Mouse (Mus musculus): ENCODE measurements at regions not wholly inside any gene's neighbourhood (a gene's known extent, or its start where the extent isn't known, plus 50 kb on each side); places are given as distances from the start of the nearest gene placed in this dataset.
"Not testable (repeated sequence)": the region's sequence is repeated elsewhere in the genome, so short reads cannot be mapped to it uniquely, and the experiment has no call there.

GRCm38 (mm10) chr11:23079936-23080794, 72.8 kb downstream of the Fam161a start:
- 66% methylated on average over 3 of the region's 3 CpGs for WGBS
- Histone ChIP-seq H3K4me2 (replicated peaks; ENCODE audit: low read depth) (no peak overlapping the region), H3K36me3 (ENCODE audit: control insufficient read depth, insufficient read depth) (no peaks in the 10 kb centered on the region), H3K4me1 (replicated peaks; ENCODE audit: control insufficient read depth, insufficient read depth, low read length) (no peaks in the 10 kb centered on the region), H3K27ac (ENCODE audit: low read depth, low read length) (no peak overlapping the region), H3K9ac (ENCODE audit: low read depth, low read length) (no peak overlapping the region), H3K4me3 (ENCODE audit: low read depth, low read length) (no peak overlapping the region), H3K9me3 (ENCODE audit: control insufficient read depth) (no peaks in the 10 kb centered on the region), H3K27me3 (replicated peaks; ENCODE audit: control insufficient read depth, insufficient read depth, low read length) (no peaks in the 10 kb centered on the region)
- ATAC-seq = no peak
- TF ChIP-seq CTCF (IDR thresholded peaks at IDR 0.05; ENCODE audit: low read depth) = no peak

- Histone ChIP-seq H3K36me3 (ENCODE audit: control insufficient read depth, insufficient read depth) (no peaks in the 10 kb centered on the region), H3K27ac (ENCODE audit: low read depth, low read length) (no peak overlapping the region), H3K4me2 (replicated peaks; ENCODE audit: low read depth) (no peak overlapping the region), H3K4me1 (replicated peaks; ENCODE audit: control insufficient read depth, insufficient read depth, low read length) (no peaks in the 10 kb centered on the region), H3K9ac (ENCODE audit: low read depth, low read length) (no peak overlapping the region), H3K9me3 (ENCODE audit: control insufficient read depth) (no peaks in the 10 kb centered on the region), H3K27me3 (replicated peaks; ENCODE audit: control insufficient read depth, insufficient read depth, low read length) (no peaks in the 10 kb centered on the region), H3K4me3 (ENCODE audit: low read depth, low read length) (no peak overlapping the region)
- no peak for TF ChIP-seq CTCF (IDR thresholded peaks at IDR 0.05; ENCODE audit: low read depth)
- no peak for ATAC-seq
- 39% methylated on average over 4 of the region's 4 CpGs for WGBS
Observed at GRCm38 (mm10) chr11:23081616-23082015, 74.3 kb downstream of the Fam161a start.

- not testable (repeated sequence) for H3K27ac ChIP-seq (ENCODE audit: low read depth, low read length); ATAC-seq; H3K27me3 ChIP-seq (replicated peaks; ENCODE audit: control insufficient read depth, insufficient read depth, low read length); H3K36me3 ChIP-seq (ENCODE audit: control insufficient read depth, insufficient read depth); H3K9me3 ChIP-seq (ENCODE audit: control insufficient read depth); H3K4me3 ChIP-seq (ENCODE audit: low read depth, low read length); H3K4me2 ChIP-seq (replicated peaks; ENCODE audit: low read depth); H3K9ac ChIP-seq (ENCODE audit: low read depth, low read length); H3K4me1 ChIP-seq (replicated peaks; ENCODE audit: control insufficient read depth, insufficient read depth, low read length)
- WGBS = 81% methylated on average over 2 of the region's 2 CpGs
Observed at GRCm38 (mm10) chr11:23083811-23084210, 76.5 kb downstream of the Fam161a start.

- no peak for ATAC-seq
- H3K9ac ChIP-seq (ENCODE audit: low read depth, low read length) = no peak overlapping the region
- no peak for TF ChIP-seq CTCF (IDR thresholded peaks at IDR 0.05; ENCODE audit: low read depth)
Observed at GRCm38 (mm10) chr11:23095287-23095686, 88.0 kb downstream of the Fam161a start.

GRCm38 (mm10) chr11:23095723-23096122, 88.4 kb downstream of the Fam161a start:
- H3K9me3 ChIP-seq (ENCODE audit: control insufficient read depth); H3K27me3 ChIP-seq (replicated peaks; ENCODE audit: control insufficient read depth, insufficient read depth, low read length); H3K4me2 ChIP-seq (replicated peaks; ENCODE audit: low read depth); H3K27ac ChIP-seq (ENCODE audit: low read depth, low read length); H3K4me1 ChIP-seq (replicated peaks; ENCODE audit: control insufficient read depth, insufficient read depth, low read length); H3K4me3 ChIP-seq (ENCODE audit: low read depth, low read length); ATAC-seq; H3K9ac ChIP-seq (ENCODE audit: low read depth, low read length); H3K36me3 ChIP-seq (ENCODE audit: control insufficient read depth, insufficient read depth): not testable (repeated sequence)
- 24% methylated on average over 1 of the region's 1 CpGs for WGBS

More at GRCm38 (mm10) chr11:23095287-23095686, 88.0 kb downstream of the Fam161a start:
- Histone ChIP-seq H3K4me2 (replicated peaks; ENCODE audit: low read depth) (no peak overlapping the region), H3K27me3 (replicated peaks; ENCODE audit: control insufficient read depth, insufficient read depth, low read length) (no peaks in the 10 kb centered on the region), H3K36me3 (ENCODE audit: control insufficient read depth, insufficient read depth) (no peaks in the 10 kb centered on the region), H3K4me1 (replicated peaks; ENCODE audit: control insufficient read depth, insufficient read depth, low read length) (no peaks in the 10 kb centered on the region), H3K4me3 (ENCODE audit: low read depth, low read length) (no peak overlapping the region), H3K27ac (ENCODE audit: low read depth, low read length) (no peak overlapping the region), H3K9me3 (ENCODE audit: control insufficient read depth) (peaks cover 5% of the 10 kb centered on the region; the same call in 1 of the 2 replicates)
- WGBS = 50% methylated on average over 5 of the region's 5 CpGs

- Histone ChIP-seq H3K4me1 (replicated peaks; ENCODE audit: control insufficient read depth, insufficient read depth, low read length) (no peaks in the 10 kb centered on the region), H3K36me3 (ENCODE audit: control insufficient read depth, insufficient read depth) (no peaks in the 10 kb centered on the region), H3K9ac (ENCODE audit: low read depth, low read length) (no peak overlapping the region), H3K27me3 (replicated peaks; ENCODE audit: control insufficient read depth, insufficient read depth, low read length) (no peaks in the 10 kb centered on the region), H3K4me3 (ENCODE audit: low read depth, low read length) (no peak overlapping the region), H3K27ac (ENCODE audit: low read depth, low read length) (no peak overlapping the region), H3K9me3 (ENCODE audit: control insufficient read depth) (peaks cover 5% of the 10 kb centered on the region; the same call in 1 of the 2 replicates), H3K4me2 (replicated peaks; ENCODE audit: low read depth) (no peak overlapping the region)
- 60% methylated on average over 2 of the region's 2 CpGs for WGBS
- no peak for TF ChIP-seq CTCF (IDR thresholded peaks at IDR 0.05; ENCODE audit: low read depth)
- no peak for ATAC-seq
Observed at GRCm38 (mm10) chr11:23096451-23097222, 89.3 kb downstream of the Fam161a start.
